Mouse (Mus musculus): ENCODE measurements around the gene Ctss.

DNA sequence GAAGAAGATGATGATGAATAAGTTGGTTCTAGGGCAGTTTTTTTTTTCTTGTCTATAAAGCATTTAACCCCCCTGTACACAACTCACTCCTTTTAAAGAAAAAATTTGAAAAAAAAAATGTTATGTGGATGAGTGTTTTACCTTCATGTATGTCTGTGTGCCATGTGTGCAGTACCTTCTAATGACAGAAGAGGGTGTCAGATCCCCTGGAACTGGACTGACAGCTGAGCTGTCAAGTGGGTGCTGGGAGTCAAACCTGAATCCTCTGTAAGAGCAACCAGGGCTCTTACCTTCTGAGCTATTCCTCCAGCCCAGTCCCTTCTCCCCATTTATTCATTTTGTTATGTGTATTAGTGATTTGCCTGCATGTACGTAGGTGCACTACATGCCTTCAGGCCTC, 4.4 kb downstream of the Ctss start:
- TF ChIP-seq CTCF (IDR thresholded peaks at IDR 0.05; ENCODE audit: borderline replicate concordance, insufficient read depth, low read length) (no peak), POLR2A (IDR thresholded peaks at IDR 0.05; ENCODE audit: low read depth, low read length) (no peak)

Measured in embryonic fibroblast, embryonic 13.5 days (primary cell).